Mouse (Mus musculus): ENCODE results near the gene Snap29.

Gene Snap29

GRCm38 (mm10) chr16:17474091-17474490, 68.3 kb downstream of the Snap29 start:
- no peak for DNase-seq (ENCODE audit: low read depth, low spot score)

GRCm38 (mm10) chr16:17474761-17475160, 69.0 kb downstream of the Snap29 start:
- no peak for DNase-seq (ENCODE audit: low read depth, low spot score)

GRCm38 (mm10) chr16:17475326-17475725, 69.5 kb downstream of the Snap29 start:
- DNase-seq (ENCODE audit: low read depth, low spot score) = no peak

- no peak for DNase-seq (ENCODE audit: low read depth, low spot score)
These were observed 72.7 kb downstream of the Snap29 start for GRCm38 (mm10) chr16:17478331-17478943.
